Mouse (Mus musculus) forebrain, embryonic 15.5 days (tissue): ENCODE measurements around the gene Gm42674. TPM values are rescaled to one million over a fixed set of nuclear protein-coding genes. Genes with fewer than 3 reads are reported as not detected.

Experiments used
- ATAC-seq: fragments of 200-750 bp; cut with Nextera tagmentation; replicated peaks from 2 replicates; pipeline ENCODE4 v1.8.0; 2017; ENCODE audit warnings: mild to moderate bottlenecking, moderate TSS enrichment, moderate library complexity
- H3K27ac ChIP-seq: fragments of 300-500 bp; sonication (generic); replicated peaks from 2 replicates; pipeline ENCODE4 v1.5.1; 2015; ENCODE audit warnings: mild to moderate bottlenecking, inconsistent platforms
- H3K27me3 ChIP-seq: fragments of 300-500 bp; sonication (generic); 2 replicates; pipeline ENCODE4 v1.6.1; 2015; ENCODE audit warnings: inconsistent platforms
- H3K36me3 ChIP-seq: fragments of 300-500 bp; sonication (generic); 2 replicates; pipeline ENCODE4 v1.6.1; 2015; ENCODE audit warnings: mild to moderate bottlenecking, inconsistent platforms
- H3K4me1 ChIP-seq: fragments of 300-500 bp; sonication (generic); 2 replicates; pipeline ENCODE4 v1.6.1; 2015; ENCODE audit warnings: inconsistent platforms
- H3K4me2 ChIP-seq: fragments of 300-500 bp; sonication (generic); replicated peaks from 2 replicates; pipeline ENCODE4 v1.6.1; 2015; ENCODE audit warnings: mild to moderate bottlenecking, inconsistent platforms
- H3K4me3 ChIP-seq: fragments of 300-500 bp; sonication (generic); 2 replicates; pipeline ENCODE4 v1.5.1; 2015; ENCODE audit warnings: mild to moderate bottlenecking, inconsistent platforms
- H3K9ac ChIP-seq: fragments of 300-500 bp; sonication (generic); replicated peaks from 2 replicates; pipeline ENCODE4 v1.6.1; 2015; ENCODE audit warnings: mild to moderate bottlenecking, inconsistent platforms
- H3K9me3 ChIP-seq: fragments of 300-500 bp; sonication (generic); 2 replicates; pipeline ENCODE4 v1.6.1; 2016; ENCODE audit warnings: inconsistent platforms
- WGBS: fragments of 180-500 bp; shearing (Covaris S2); methylation state at CpG from one replicate; pipeline ENCODE4 v1.1.7; 2015; ENCODE audit warnings: mixed read lengths; 5-methylcytosine and 5-hydroxymethylcytosine counted together
- polyA plus RNA-seq: library from polyadenylated mRNA; unstranded; fragments of >200 nt; fragmentation: Nextera tagmentation; extraction: Ambion mirVana; gene quantifications from 2 replicates; pipeline ENCODE4 v1.2.1, GENCODE M21; 2015

Gene Gm42674
- polyA plus RNA-seq, 1 experiment from 2014 or later: not detected

GRCm38 (mm10) chr3:90585595-90585994 lies 16.1 kb upstream of the Gm42674 start:
- Histone ChIP-seq H3K9me3 (no peaks in the 10 kb centered on the region), H3K36me3 (no peaks in the 10 kb centered on the region), H3K27me3 (no peaks in the 10 kb centered on the region), H3K4me2 (no peak overlapping the region), H3K9ac (no peak overlapping the region), H3K4me1 (no peaks in the 10 kb centered on the region), H3K4me3 (no peak overlapping the region), H3K27ac (no peak overlapping the region)
- ATAC-seq: peak; percentile 35
- 35% methylated on average over 5 of the region's 5 CpGs for WGBS

- Histone ChIP-seq H3K36me3 (no peaks in the 10 kb centered on the region), H3K27me3 (no peaks in the 10 kb centered on the region), H3K27ac (no peak overlapping the region), H3K4me1 (no peaks in the 10 kb centered on the region), H3K4me2 (no peak overlapping the region), H3K9ac (no peak overlapping the region), H3K4me3 (no peak overlapping the region), H3K9me3 (no peaks in the 10 kb centered on the region)
- 84% methylated on average over 15 of the region's 15 CpGs for WGBS
- no peak for ATAC-seq
Observed at GRCm38 (mm10) chr3:90586016-90586643, 15.6 kb upstream of the Gm42674 start.

- no peaks in the 10 kb centered on the region for H3K27me3 ChIP-seq
- no peaks in the 10 kb centered on the region for H3K36me3 ChIP-seq
- H3K9me3 ChIP-seq: no peaks in the 10 kb centered on the region
- no peak overlapping the region for H3K27ac ChIP-seq
- H3K4me3 ChIP-seq: no peak overlapping the region
- no peak overlapping the region for H3K9ac ChIP-seq
- no peaks in the 10 kb centered on the region for H3K4me1 ChIP-seq
- 76% methylated on average over 10 of the region's 10 CpGs for WGBS
- H3K4me2 ChIP-seq: no peak overlapping the region
- no peak for ATAC-seq
Observed at GRCm38 (mm10) chr3:90586906-90587305, 14.8 kb upstream of the Gm42674 start.

GRCm38 (mm10) chr3:90587361-90588101 lies 14.2 kb upstream of the Gm42674 start:
- no peaks in the 10 kb centered on the region for H3K27me3 ChIP-seq
- H3K9me3 ChIP-seq: no peaks in the 10 kb centered on the region
- no peak for ATAC-seq
- H3K27ac ChIP-seq: no peak overlapping the region
- no peak overlapping the region for H3K4me3 ChIP-seq
- 88% methylated on average over 14 of the region's 14 CpGs for WGBS
- no peaks in the 10 kb centered on the region for H3K36me3 ChIP-seq
- no peak overlapping the region for H3K9ac ChIP-seq
- H3K4me2 ChIP-seq: no peak overlapping the region
- no peaks in the 10 kb centered on the region for H3K4me1 ChIP-seq

GRCm38 (mm10) chr3:90589390-90589789 lies 12.3 kb upstream of the Gm42674 start:
- ATAC-seq: no peak
- H3K27me3 ChIP-seq: no peaks in the 10 kb centered on the region
- 85% methylated on average over 6 of the region's 6 CpGs for WGBS

GRCm38 (mm10) chr3:90589947-90590346 lies 11.8 kb upstream of the Gm42674 start, which contains the start of gene S100a2:
Gene S100a2 (plus strand): TSS chr3:90590247.
- H3K4me2 ChIP-seq: no peak within 1 kb of the TSS
- H3K9ac ChIP-seq: no peak within 1 kb of the TSS
- H3K27ac ChIP-seq: no peak within 1 kb of the TSS
- H3K9me3 ChIP-seq: no peaks in the 10 kb centered on the region
- H3K36me3 ChIP-seq: no peaks in the 10 kb centered on the region
- no peaks in the 10 kb centered on the region for H3K4me1 ChIP-seq
- H3K4me3 ChIP-seq: no peak within 1 kb of the TSS
- no peak for ATAC-seq
- no peaks in the 10 kb centered on the region for H3K27me3 ChIP-seq
- 80% methylated on average over 8 of the region's 8 CpGs for WGBS

More at GRCm38 (mm10) chr3:90589390-90589789, 12.3 kb upstream of the Gm42674 start:
- H3K36me3 ChIP-seq: no peaks in the 10 kb centered on the region
- no peaks in the 10 kb centered on the region for H3K4me1 ChIP-seq
- H3K4me2 ChIP-seq: no peak overlapping the region
- H3K9me3 ChIP-seq: no peaks in the 10 kb centered on the region
- no peak overlapping the region for H3K9ac ChIP-seq
- H3K27ac ChIP-seq: no peak overlapping the region
- H3K4me3 ChIP-seq: no peak overlapping the region

GRCm38 (mm10) chr3:90594466-90594865 lies 7.2 kb upstream of the Gm42674 start:
- Histone ChIP-seq H3K9me3 (no peaks in the 10 kb centered on the region), H3K27ac (no peak overlapping the region), H3K4me3 (no peak overlapping the region), H3K9ac (no peak overlapping the region), H3K36me3 (no peaks in the 10 kb centered on the region), H3K4me1 (no peaks in the 10 kb centered on the region), H3K4me2 (no peak overlapping the region), H3K27me3 (no peaks in the 10 kb centered on the region)
- no peak for ATAC-seq
- WGBS: 82% methylated on average over 1 of the region's 1 CpGs

- WGBS: 80% methylated on average over 5 of the region's 5 CpGs
- no peak overlapping the region for H3K27ac ChIP-seq
- no peak for ATAC-seq
Observed at GRCm38 (mm10) chr3:90595556-90595955, 6.1 kb upstream of the Gm42674 start.

GRCm38 (mm10) chr3:90596810-90597209 lies 4.9 kb upstream of the Gm42674 start:
- no peak overlapping the region for H3K27ac ChIP-seq
- no peak for ATAC-seq
- no peaks in the 10 kb centered on the region for H3K27me3 ChIP-seq
- no peak overlapping the region for H3K4me2 ChIP-seq
- 91% methylated on average over 6 of the region's 6 CpGs for WGBS
- no peaks in the 10 kb centered on the region for H3K4me1 ChIP-seq
- H3K9me3 ChIP-seq: no peaks in the 10 kb centered on the region
- no peaks in the 10 kb centered on the region for H3K36me3 ChIP-seq
- no peak overlapping the region for H3K9ac ChIP-seq
- no peak overlapping the region for H3K4me3 ChIP-seq

More at GRCm38 (mm10) chr3:90595556-90595955, 6.1 kb upstream of the Gm42674 start:
- Histone ChIP-seq H3K4me2 (no peak overlapping the region), H3K36me3 (no peaks in the 10 kb centered on the region), H3K9ac (no peak overlapping the region), H3K27me3 (no peaks in the 10 kb centered on the region), H3K9me3 (no peaks in the 10 kb centered on the region), H3K4me3 (no peak overlapping the region), H3K4me1 (no peaks in the 10 kb centered on the region)

GRCm38 (mm10) chr3:90597736-90598135 lies 4.0 kb upstream of the Gm42674 start:
- WGBS: 45% methylated on average over 6 of the region's 6 CpGs
- no peak overlapping the region for H3K4me2 ChIP-seq
- ATAC-seq: no peak
- H3K36me3 ChIP-seq: no peaks in the 10 kb centered on the region
- no peaks in the 10 kb centered on the region for H3K27me3 ChIP-seq
- H3K4me1 ChIP-seq: no peaks in the 10 kb centered on the region
- H3K9ac ChIP-seq: no peak overlapping the region
- no peak overlapping the region for H3K4me3 ChIP-seq
- H3K27ac ChIP-seq: no peak overlapping the region
- no peaks in the 10 kb centered on the region for H3K9me3 ChIP-seq

GRCm38 (mm10) chr3:90598212-90598611 lies 3.5 kb upstream of the Gm42674 start:
- H3K27me3 ChIP-seq: no peaks in the 10 kb centered on the region
- no peaks in the 10 kb centered on the region for H3K4me1 ChIP-seq
- no peaks in the 10 kb centered on the region for H3K9me3 ChIP-seq
- 84% methylated on average over 4 of the region's 4 CpGs for WGBS
- no peak overlapping the region for H3K4me2 ChIP-seq
- no peak overlapping the region for H3K9ac ChIP-seq
- no peak overlapping the region for H3K4me3 ChIP-seq
- no peak overlapping the region for H3K27ac ChIP-seq
- H3K36me3 ChIP-seq: no peaks in the 10 kb centered on the region
- ATAC-seq: no peak

GRCm38 (mm10) chr3:90599401-90599800 lies 2.3 kb upstream of the Gm42674 start:
- no peak for ATAC-seq
- WGBS: 83% methylated on average over 3 of the region's 3 CpGs
- Histone ChIP-seq H3K4me3 (no peak overlapping the region), H3K9ac (no peak overlapping the region), H3K27ac (no peak overlapping the region), H3K27me3 (no peaks in the 10 kb centered on the region), H3K9me3 (no peaks in the 10 kb centered on the region), H3K36me3 (no peaks in the 10 kb centered on the region), H3K4me1 (peaks cover 6% of the 10 kb centered on the region), H3K4me2 (no peak overlapping the region)
